Mouse (Mus musculus): Measurements from ENCODE around the gene Pigp. TPM values are rescaled to one million over a fixed set of nuclear protein-coding genes. Genes with fewer than 3 reads are reported as not detected.
A peak's percentile ranks its signal among the peaks of the same experiment; 100 is the strongest.

The Pigp gene
- polyA plus RNA-seq, 1 experiment from 2014 or later: 134 TPM

DNA sequence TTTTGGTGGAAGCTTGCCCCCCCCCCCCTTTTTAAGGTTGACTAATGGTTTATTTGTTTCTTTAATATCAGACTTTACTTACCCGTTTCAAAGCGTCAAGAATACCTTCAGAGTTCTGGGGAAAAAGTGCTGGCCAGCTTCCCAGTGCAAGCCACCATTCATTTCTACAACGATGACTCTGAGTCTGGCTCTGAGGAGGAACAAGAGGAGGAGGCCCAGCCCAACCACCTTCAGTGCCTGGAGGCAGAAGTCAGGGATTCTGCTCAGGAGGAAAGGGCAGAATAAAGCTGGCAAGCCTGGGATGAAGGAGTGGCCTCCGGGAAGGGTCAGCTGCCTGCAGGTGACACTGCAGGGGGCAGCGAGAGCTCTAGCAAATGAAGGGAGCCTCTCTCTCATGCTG, 36.0 kb downstream of the Pigp start:
- DNase-seq (ENCODE audit: low spot score) (no peak), ATAC-seq (no peak)
- H3K4me2 ChIP-seq (replicated peaks; ENCODE audit: low read depth, low read length): no peak overlapping the region
- H3K27me3 ChIP-seq (replicated peaks; ENCODE audit: insufficient read depth, low read length): no peaks in the 10 kb centered on the region
- H3K27ac ChIP-seq (ENCODE audit: low read length): no peak overlapping the region
- TF ChIP-seq CTCF (IDR thresholded peaks at IDR 0.05): no peak
- TF ChIP-seq EP300 (IDR thresholded peaks at IDR 0.05): no peak
- H3K4me1 ChIP-seq (ENCODE audit: insufficient read depth, low read depth, low read length): no peaks in the 10 kb centered on the region
- H3K9ac ChIP-seq (replicated peaks; ENCODE audit: low read depth): no peak overlapping the region
- no peaks in the 10 kb centered on the region for H3K36me3 ChIP-seq (ENCODE audit: insufficient read depth, low read length)
- WGBS: 26% methylated on average over 5 of the region's 5 CpGs
- no peaks in the 10 kb centered on the region for H3K9me3 ChIP-seq (ENCODE audit: low read length)
- no peak overlapping the region for H3K4me3 ChIP-seq (ENCODE audit: low read depth, low read length)

DNA sequence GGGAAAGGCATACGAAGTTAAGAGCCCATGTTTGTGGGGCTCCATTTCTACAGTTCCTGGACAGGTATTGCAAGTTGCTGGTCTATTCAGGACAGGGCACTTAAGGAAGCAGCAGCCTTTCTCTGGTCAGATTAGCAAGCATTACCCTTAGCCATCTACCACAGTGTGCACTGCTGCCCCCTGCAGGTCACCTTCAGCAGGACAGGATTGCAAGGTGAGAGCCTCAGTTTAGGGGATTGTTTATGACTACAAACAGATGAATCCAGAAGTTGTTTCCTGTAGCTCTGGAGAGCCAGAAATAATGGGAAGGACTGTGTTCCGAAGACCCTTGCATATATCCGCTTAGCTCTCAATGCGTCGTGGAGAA, 39.8 kb downstream of the Pigp start:
- no peak overlapping the region for H3K4me2 ChIP-seq (replicated peaks; ENCODE audit: low read depth, low read length)
- H3K9ac ChIP-seq (replicated peaks; ENCODE audit: low read depth): no peak overlapping the region
- no peaks in the 10 kb centered on the region for H3K36me3 ChIP-seq (ENCODE audit: insufficient read depth, low read length)
- H3K4me3 ChIP-seq (ENCODE audit: low read depth, low read length): no peak overlapping the region
- DNase-seq (ENCODE audit: low spot score) (peak; percentile 62), ATAC-seq (no peak)
- 60% methylated on average over 5 of the region's 5 CpGs for WGBS
- H3K4me1 ChIP-seq (ENCODE audit: insufficient read depth, low read depth, low read length): no peaks in the 10 kb centered on the region
- H3K27ac ChIP-seq (ENCODE audit: low read length): no peak overlapping the region
- no peaks in the 10 kb centered on the region for H3K27me3 ChIP-seq (replicated peaks; ENCODE audit: insufficient read depth, low read length)
- no peaks in the 10 kb centered on the region for H3K9me3 ChIP-seq (ENCODE audit: low read length)
- TF ChIP-seq EP300 (IDR thresholded peaks at IDR 0.05) (no peak), CTCF (IDR thresholded peaks at IDR 0.05) (peak; percentile 89)

GRCm38 (mm10) chr16:94331233-94331885, 40.3 kb downstream of the Pigp start:
- Histone ChIP-seq H3K9me3 (ENCODE audit: low read length) (no peaks in the 10 kb centered on the region), H3K36me3 (ENCODE audit: insufficient read depth, low read length) (no peaks in the 10 kb centered on the region), H3K9ac (replicated peaks; ENCODE audit: low read depth) (no peak overlapping the region), H3K27ac (ENCODE audit: low read length) (no peak overlapping the region), H3K4me2 (replicated peaks; ENCODE audit: low read depth, low read length) (no peak overlapping the region), H3K4me1 (ENCODE audit: insufficient read depth, low read depth, low read length) (no peaks in the 10 kb centered on the region), H3K4me3 (ENCODE audit: low read depth, low read length) (no peak overlapping the region), H3K27me3 (replicated peaks; ENCODE audit: insufficient read depth, low read length) (no peaks in the 10 kb centered on the region)
- no peak for DNase-seq (ENCODE audit: low spot score)
- TF ChIP-seq CTCF (IDR thresholded peaks at IDR 0.05): no peak
- TF ChIP-seq EP300 (IDR thresholded peaks at IDR 0.05): no peak
- ATAC-seq: no peak
- 78% methylated on average over 9 of the region's 9 CpGs for WGBS

DNA sequence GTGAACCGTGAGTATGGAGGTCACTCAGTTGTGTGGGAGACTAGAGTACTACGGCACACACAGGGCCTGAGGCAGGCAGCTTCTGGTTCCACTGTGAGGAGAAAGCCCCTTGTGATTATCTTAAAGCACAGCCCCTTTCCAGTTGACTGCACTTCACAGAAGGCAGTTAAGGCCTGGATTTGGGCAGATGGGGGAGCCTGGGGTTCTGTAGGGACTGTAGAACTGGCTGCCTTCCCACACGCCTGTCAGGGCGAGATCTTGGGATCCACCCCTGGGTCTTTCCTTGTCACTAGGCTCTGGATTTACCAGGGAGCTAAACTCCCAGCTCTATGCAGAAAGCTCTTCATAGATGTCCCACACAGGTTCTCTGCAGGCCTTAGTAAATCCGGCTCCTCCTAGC, 41.2 kb downstream of the Pigp start:
- DNase-seq (ENCODE audit: low spot score): no peak
- TF ChIP-seq EP300 (IDR thresholded peaks at IDR 0.05) (no peak), CTCF (IDR thresholded peaks at IDR 0.05) (no peak)
- H3K27me3 ChIP-seq (replicated peaks; ENCODE audit: insufficient read depth, low read length): no peaks in the 10 kb centered on the region
- no peak overlapping the region for H3K9ac ChIP-seq (replicated peaks; ENCODE audit: low read depth)
- no peak overlapping the region for H3K4me2 ChIP-seq (replicated peaks; ENCODE audit: low read depth, low read length)
- no peak for ATAC-seq
- no peak overlapping the region for H3K4me3 ChIP-seq (ENCODE audit: low read depth, low read length)
- no peaks in the 10 kb centered on the region for H3K36me3 ChIP-seq (ENCODE audit: insufficient read depth, low read length)
- WGBS: 87% methylated on average over 5 of the region's 5 CpGs
- H3K9me3 ChIP-seq (ENCODE audit: low read length): no peaks in the 10 kb centered on the region
- no peak overlapping the region for H3K27ac ChIP-seq (ENCODE audit: low read length)
- no peaks in the 10 kb centered on the region for H3K4me1 ChIP-seq (ENCODE audit: insufficient read depth, low read depth, low read length)

- Histone ChIP-seq H3K9ac (replicated peaks; ENCODE audit: low read depth) (peak overlapping the region; percentile 62), H3K27me3 (replicated peaks; ENCODE audit: insufficient read depth, low read length) (no peaks in the 10 kb centered on the region), H3K4me2 (replicated peaks; ENCODE audit: low read depth, low read length) (peak overlapping the region; percentile 90), H3K36me3 (ENCODE audit: insufficient read depth, low read length) (no peaks in the 10 kb centered on the region), H3K4me1 (ENCODE audit: insufficient read depth, low read depth, low read length) (no peaks in the 10 kb centered on the region), H3K4me3 (ENCODE audit: low read depth, low read length) (peak overlapping the region; percentile 61), H3K27ac (ENCODE audit: low read length) (peak overlapping the region; percentile 85), H3K9me3 (ENCODE audit: low read length) (no peaks in the 10 kb centered on the region)
- 12% methylated on average over 25 of the region's 25 CpGs for WGBS
- peak; percentile 20 for DNase-seq (ENCODE audit: low spot score)
- TF ChIP-seq EP300 (IDR thresholded peaks at IDR 0.05) (no peak), CTCF (IDR thresholded peaks at IDR 0.05) (no peak)
- no peak for ATAC-seq
Observed at GRCm38 (mm10) chr16:94328881-94329867, 42.5 kb downstream of the Pigp start.
